Mouse (Mus musculus) liver, adult 2 months (tissue): Measurements from ENCODE around the gene Higd2a. TPM values are rescaled to one million over a fixed set of nuclear protein-coding genes. Genes with fewer than 3 reads are reported as not detected.

ENCODE experiments used
- DNase-seq: peaks from one replicate; pipeline ENCODE4 v3.0.0-alpha.2; 2011; ENCODE audit warnings: low read depth, low spot score; ENCODE audit errors: extremely low read depth
- H3K27ac ChIP-seq: fragments of 200-500 bp; replicated peaks from 2 replicates; pipeline ENCODE4 v1.5.1; 2012; ENCODE audit warnings: low read depth, mild to moderate bottlenecking, control low read depth, inconsistent platforms, low read length; ENCODE audit not compliant: insufficient read depth
- H3K27me3 ChIP-seq: fragments of 200-500 bp; 2 replicates; pipeline ENCODE4 v1.6.1; 2012; ENCODE audit warnings: mild to moderate bottlenecking, moderate library complexity, low read length, inconsistent platforms; ENCODE audit not compliant: control insufficient read depth, insufficient read depth
- H3K36me3 ChIP-seq: fragments of 200-500 bp; 2 replicates; pipeline ENCODE4 v1.6.1; 2012; ENCODE audit warnings: low read length, inconsistent platforms; ENCODE audit not compliant: control insufficient read depth, insufficient read depth
- H3K4me1 ChIP-seq: fragments of 200-500 bp; 2 replicates; pipeline ENCODE4 v1.6.1; 2011; ENCODE audit warnings: low read length; ENCODE audit not compliant: control insufficient read depth, insufficient read depth
- H3K4me3 ChIP-seq: fragments of 200-500 bp; 2 replicates; pipeline ENCODE4 v1.5.1; 2011; ENCODE audit warnings: low read depth, mild to moderate bottlenecking, control low read depth, low read length, moderate library complexity; ENCODE audit not compliant: insufficient read depth
- H3K79me2 ChIP-seq: fragments of 200-500 bp; 2 replicates; pipeline ENCODE4 v1.6.1; 2012; ENCODE audit warnings: inconsistent platforms, mild to moderate bottlenecking, low read length, moderate library complexity; ENCODE audit not compliant: control insufficient read depth, insufficient read depth
- H3K9ac ChIP-seq: fragments of 200-500 bp; 2 replicates; pipeline ENCODE4 v1.6.1; 2012; ENCODE audit warnings: low read depth, mild to moderate bottlenecking, control low read depth, inconsistent platforms, low read length
- CTCF ChIP-seq: fragments of 200-500 bp; IDR thresholded peaks from 2 replicates; pipeline ENCODE4 v1.5.1; 2011; ENCODE audit warnings: low read depth, low read length, control low read depth
- POLR2A ChIP-seq: fragments of 200-500 bp; IDR thresholded peaks from 2 replicates; pipeline ENCODE4 v1.6.1; 2011; ENCODE audit warnings: low read length, control low read depth; ENCODE audit not compliant: insufficient read depth; ENCODE audit errors: extremely low read depth
- WGBS: fragments of 180-500 bp; shearing (Covaris S2); methylation state at CpG from one replicate; pipeline ENCODE4 v1.1.7; 2018; 5-methylcytosine and 5-hydroxymethylcytosine counted together
- polyA plus RNA-seq: library from polyadenylated mRNA; depleted of rRNA; stranded (reverse); fragments of >200 nt; gene quantifications from 2 replicates; pipeline ENCODE4 v1.2.3, GENCODE M21; 2012
- total RNA-seq: library from RNA; depleted of rRNA; stranded (reverse); fragments of >200 nt; gene quantifications from 2 replicates; pipeline ENCODE4 v1.2.3, GENCODE M21; 2014

Higd2a gene
- total and polyA plus RNA-seq, 2 experiments: 51.1 to 98.7 TPM

DNA sequence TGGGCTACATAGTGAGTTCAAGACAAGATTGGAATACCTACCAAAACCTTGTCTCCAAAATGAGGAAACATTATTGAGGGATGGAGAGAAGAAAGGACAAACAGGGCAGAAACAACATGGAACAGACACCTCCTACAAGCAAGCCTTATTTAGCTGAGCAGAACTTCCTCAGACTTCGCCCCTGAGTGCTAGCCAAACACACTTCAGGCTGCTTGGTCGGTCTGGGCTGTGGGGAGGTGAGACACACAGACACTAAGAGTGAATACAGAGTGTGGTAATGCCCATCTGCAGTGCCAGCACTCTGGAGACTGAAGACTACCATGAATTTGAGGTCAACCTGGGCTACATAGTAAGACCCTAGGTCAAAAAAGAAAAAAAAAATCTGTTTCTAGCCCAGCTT lies 30.4 kb upstream of the Higd2a start:
- peaks cover 42% of the 10 kb centered on the region for H3K36me3 ChIP-seq
- H3K27me3 ChIP-seq: no peaks in the 10 kb centered on the region
- TF ChIP-seq CTCF (no peak), POLR2A (no peak)
- H3K4me3 ChIP-seq: no peak overlapping the region
- no peak overlapping the region for H3K9ac ChIP-seq
- peaks cover 16% of the 10 kb centered on the region; the same call in 1 of the 2 replicates for H3K79me2 ChIP-seq
- H3K27ac ChIP-seq: no peak overlapping the region
- WGBS: 64% methylated on average over 2 of the region's 2 CpGs
- DNase-seq: no peak
- H3K4me1 ChIP-seq: peaks cover 13% of the 10 kb centered on the region

DNA sequence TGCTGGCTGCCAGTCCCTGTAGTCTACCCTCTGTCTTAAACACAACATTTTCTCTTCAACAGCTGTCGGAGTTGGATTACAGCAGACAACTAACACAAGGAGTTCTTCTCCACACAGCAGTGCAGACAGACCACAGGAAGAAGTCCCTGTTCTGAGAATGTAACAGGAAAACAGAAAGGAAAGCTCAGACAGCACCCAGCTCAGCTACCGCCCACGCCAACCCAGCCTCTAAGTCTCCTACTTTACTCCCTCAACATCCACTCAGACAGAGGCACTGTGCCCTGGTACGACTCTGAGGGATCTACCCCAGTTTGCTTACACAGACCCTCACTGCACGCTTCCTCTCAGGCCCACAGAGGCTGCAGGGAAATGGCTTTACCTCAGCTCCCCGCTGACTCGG lies 29.4 kb upstream of the Higd2a start:
- DNase-seq: no peak
- H3K36me3 ChIP-seq: peaks cover 38% of the 10 kb centered on the region
- no peaks in the 10 kb centered on the region for H3K27me3 ChIP-seq
- 96% methylated on average over 7 of the region's 7 CpGs for WGBS
- H3K9ac ChIP-seq: no peak overlapping the region
- H3K4me3 ChIP-seq: no peak overlapping the region
- no peak for TF ChIP-seq POLR2A
- TF ChIP-seq CTCF: no peak
- H3K27ac ChIP-seq: no peak overlapping the region
- peaks cover 16% of the 10 kb centered on the region for H3K4me1 ChIP-seq
- H3K79me2 ChIP-seq: peaks cover 20% of the 10 kb centered on the region; the same call in 1 of the 2 replicates

DNA sequence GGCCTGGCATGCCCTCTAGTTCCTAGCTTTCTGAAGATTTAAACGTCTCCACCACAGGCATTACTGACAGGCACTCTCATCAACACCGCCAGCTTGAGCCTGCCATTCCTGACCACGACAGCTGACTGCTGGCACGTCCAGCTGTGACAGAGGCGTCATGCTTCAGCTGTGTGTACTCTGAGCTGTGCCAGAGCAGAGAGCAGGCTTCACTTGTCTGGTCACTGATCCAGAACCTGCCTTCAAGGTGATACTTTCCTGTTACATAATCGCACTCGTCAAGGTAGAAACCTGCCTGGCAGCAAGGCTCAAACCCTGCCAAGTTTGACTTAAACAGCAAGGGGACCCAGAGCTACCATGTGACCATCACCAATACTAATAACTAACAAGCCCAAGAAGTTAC lies 27.4 kb upstream of the Higd2a start:
- Histone ChIP-seq H3K79me2 (peaks cover 20% of the 10 kb centered on the region; the same call in 1 of the 2 replicates), H3K4me1 (peaks cover 16% of the 10 kb centered on the region), H3K27me3 (no peaks in the 10 kb centered on the region), H3K36me3 (peaks cover 32% of the 10 kb centered on the region), H3K27ac (peak overlapping the region; percentile 59), H3K4me3 (no peak overlapping the region), H3K9ac (no peak overlapping the region)
- DNase-seq: peak; percentile 96
- no peak for TF ChIP-seq POLR2A
- TF ChIP-seq CTCF: no peak
- 26% methylated on average over 7 of the region's 7 CpGs for WGBS

DNA sequence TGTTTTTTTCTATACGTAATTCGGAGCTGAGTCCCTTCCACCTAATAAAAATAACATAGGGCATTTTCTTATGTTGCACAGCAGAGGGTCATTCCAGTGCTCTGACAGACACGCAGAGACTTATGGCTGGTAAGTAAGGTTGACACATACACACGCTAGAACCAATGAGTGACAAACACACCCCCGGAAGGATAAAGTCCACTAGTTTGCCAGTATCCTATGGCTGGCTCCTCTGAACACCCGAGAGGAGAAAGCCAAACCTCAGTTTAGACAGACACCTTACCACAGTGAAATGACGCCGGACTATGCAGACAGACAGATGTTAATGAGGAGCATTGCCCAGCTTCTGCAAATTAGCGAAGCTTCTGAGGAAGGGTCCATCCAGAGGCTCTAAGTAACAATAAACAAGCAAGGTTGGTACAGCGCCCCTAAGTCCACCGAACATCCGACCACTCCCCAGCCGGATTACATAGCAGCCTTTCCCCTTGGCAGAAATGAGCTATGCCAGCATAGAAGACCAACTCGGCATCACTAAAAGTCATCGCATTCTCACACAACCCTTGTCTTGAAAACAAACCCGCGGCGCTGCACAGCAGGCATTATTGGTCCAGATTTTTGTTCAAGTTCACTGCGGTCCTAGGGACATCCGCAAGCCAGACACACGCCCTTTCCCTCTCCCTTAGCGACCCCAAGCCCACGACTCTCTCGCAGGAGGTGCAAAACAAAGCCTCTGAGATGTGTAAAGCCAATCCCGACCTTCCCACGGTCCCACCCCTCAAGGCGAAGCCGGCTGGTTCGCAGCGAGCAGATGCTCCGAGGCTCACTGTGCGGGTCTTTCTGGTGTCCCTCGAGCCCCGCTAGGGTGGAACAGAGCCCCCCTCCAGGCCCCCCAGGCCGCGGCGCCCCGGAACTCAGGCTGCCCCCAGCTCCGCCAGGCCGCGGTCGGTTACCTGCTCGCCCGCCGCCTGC lies 25.5 kb upstream of the Higd2a start:
- peaks cover 16% of the 10 kb centered on the region for H3K4me1 ChIP-seq
- H3K36me3 ChIP-seq: peaks cover 18% of the 10 kb centered on the region
- DNase-seq: peak; percentile 56
- WGBS: 4% methylated on average over 44 of the region's 45 CpGs
- TF ChIP-seq CTCF (no peak), POLR2A (no peak)
- peak overlapping the region; percentile 84 for H3K9ac ChIP-seq
- H3K27me3 ChIP-seq: no peaks in the 10 kb centered on the region
- H3K4me3 ChIP-seq: peak overlapping the region; percentile 79
- peaks cover 20% of the 10 kb centered on the region; the same call in 1 of the 2 replicates for H3K79me2 ChIP-seq
- H3K27ac ChIP-seq: peak overlapping the region; percentile 63

DNA sequence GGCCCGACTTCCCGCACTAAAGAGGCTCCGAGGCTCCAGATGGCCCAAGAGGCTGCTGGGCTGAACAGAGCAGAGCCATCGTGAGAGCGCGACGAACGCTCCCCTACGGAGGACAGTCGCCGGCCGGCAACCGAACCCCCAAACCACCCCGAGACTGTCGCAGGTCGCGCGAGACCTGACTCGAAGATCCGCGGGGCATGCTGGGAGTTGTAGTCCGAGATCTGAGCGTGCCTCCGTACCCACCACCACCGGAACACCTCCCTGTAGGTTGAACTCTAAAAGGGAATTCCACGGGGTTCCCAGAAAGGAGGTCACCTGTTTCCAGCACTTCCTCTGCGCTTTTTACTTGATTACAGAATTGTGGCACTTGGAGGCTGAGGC lies 24.8 kb upstream of the Higd2a start, which contains the start of gene 4833439L19Rik:
Gene 4833439L19Rik (minus strand): TSS at position 235 of the 381 bp plus-strand sequence.
- no peak for TF ChIP-seq CTCF
- peak; percentile 87 for TF ChIP-seq POLR2A
- Histone ChIP-seq H3K4me3 (peak within 1 kb of the TSS; percentile 79), H3K4me1 (peaks cover 16% of the 10 kb centered on the region), H3K79me2 (peaks cover 20% of the 10 kb centered on the region; the same call in 1 of the 2 replicates), H3K9ac (peak within 1 kb of the TSS; percentile 84), H3K27ac (peak within 1 kb of the TSS; percentile 71), H3K36me3 (peaks cover 13% of the 10 kb centered on the region), H3K27me3 (no peaks in the 10 kb centered on the region)
- WGBS: under 1% methylated on average over 27 of the region's 27 CpGs
- peak; percentile 89 for DNase-seq
